Mouse (Mus musculus) lung, postnatal 10 days (tissue): ENCODE measurements at regions not wholly inside any gene's neighbourhood (a gene's known extent, or its start where the extent isn't known, plus 50 kb on each side); places are given as distances from the start of the nearest gene placed in this dataset.
"Not testable (repeated sequence)": the region's sequence is repeated elsewhere in the genome, so short reads cannot be mapped to it uniquely, and the experiment has no call there.

Source experiments
- DNase-seq: peaks from one replicate; pipeline ENCODE4 v3.0.0; 2021

DNA sequence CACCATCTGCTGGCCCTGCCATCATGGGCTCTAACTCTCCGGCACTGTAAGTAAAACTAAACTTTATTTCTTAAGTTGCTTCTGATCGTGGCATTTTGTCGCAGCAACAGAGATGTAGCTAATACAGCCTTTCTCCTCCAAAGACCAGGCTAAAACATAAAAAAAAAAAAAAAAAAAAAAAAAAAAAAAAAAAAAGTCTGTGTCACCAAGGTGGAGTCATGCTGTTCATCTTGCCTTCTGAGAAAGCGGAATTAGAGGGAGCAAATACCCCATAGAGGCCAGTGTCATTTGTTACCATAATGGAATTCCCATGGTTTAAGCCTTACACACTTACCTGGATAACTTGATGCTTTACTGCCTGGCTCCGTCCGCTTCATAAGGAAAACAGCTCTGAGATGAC lies 136.9 kb upstream of the Rybp start:
- no peak for DNase-seq

- no peak for DNase-seq
Measured at GRCm38 (mm10) chr6:100423636-100424035, 136.4 kb upstream of the Rybp start.

- DNase-seq: no peak
Measured at GRCm38 (mm10) chr6:100422603-100423002, 135.3 kb upstream of the Rybp start.

- DNase-seq: no peak
Measured at GRCm38 (mm10) chr6:100421706-100422578, 134.7 kb upstream of the Rybp start.

DNA sequence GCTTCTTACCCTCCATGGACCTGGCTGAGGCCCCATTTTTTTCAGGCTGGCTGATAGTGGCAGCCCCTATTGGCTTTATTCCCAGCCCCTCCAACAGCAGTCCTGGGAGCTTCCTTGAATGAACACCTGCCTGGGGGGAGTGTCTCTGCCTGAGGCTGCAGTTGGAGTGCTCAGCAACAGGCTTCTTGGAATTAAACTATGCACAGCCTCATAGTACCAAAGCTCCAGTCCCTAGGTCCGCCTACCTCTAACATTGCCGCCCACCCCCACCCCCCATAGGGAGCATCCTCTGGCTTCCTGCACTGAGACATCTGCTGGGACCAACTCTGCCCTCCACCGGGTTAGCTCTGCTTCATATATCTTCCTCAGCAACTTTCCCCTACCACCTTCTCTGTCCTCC lies 133.3 kb upstream of the Rybp start:
- DNase-seq: no peak

- DNase-seq: no peak
Measured at GRCm38 (mm10) chr6:100419782-100420540, 132.7 kb upstream of the Rybp start.

GRCm38 (mm10) chr6:100416046-100416445 lies 128.8 kb upstream of the Rybp start:
- peak; percentile 13 for DNase-seq

- DNase-seq: peak; percentile 47
Measured at GRCm38 (mm10) chr6:100415514-100415913, 128.2 kb upstream of the Rybp start.

DNA sequence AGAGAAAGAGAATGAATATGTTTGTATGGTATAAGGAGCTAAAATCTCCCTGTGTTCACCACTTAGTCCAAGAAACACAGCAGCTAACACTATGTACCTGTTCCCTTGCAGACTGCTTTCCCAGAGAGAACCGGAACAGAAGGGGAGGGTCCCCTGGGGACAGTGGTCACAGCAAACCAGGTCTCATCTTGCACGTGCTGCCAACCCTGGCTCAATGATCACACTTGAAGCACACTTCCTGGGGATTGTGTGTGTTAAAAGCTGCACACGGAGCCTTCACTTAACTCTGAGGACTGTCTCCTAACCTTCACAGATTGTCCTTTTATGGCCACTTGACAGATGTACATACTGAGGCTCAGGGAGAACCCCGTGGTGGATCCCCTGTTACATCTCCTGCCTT lies 127.6 kb upstream of the Rybp start:
- DNase-seq: no peak

- DNase-seq: no peak
Measured at GRCm38 (mm10) chr6:100412486-100412885, 125.2 kb upstream of the Rybp start.

GRCm38 (mm10) chr6:100411968-100412367 lies 124.7 kb upstream of the Rybp start:
- no peak for DNase-seq

DNA sequence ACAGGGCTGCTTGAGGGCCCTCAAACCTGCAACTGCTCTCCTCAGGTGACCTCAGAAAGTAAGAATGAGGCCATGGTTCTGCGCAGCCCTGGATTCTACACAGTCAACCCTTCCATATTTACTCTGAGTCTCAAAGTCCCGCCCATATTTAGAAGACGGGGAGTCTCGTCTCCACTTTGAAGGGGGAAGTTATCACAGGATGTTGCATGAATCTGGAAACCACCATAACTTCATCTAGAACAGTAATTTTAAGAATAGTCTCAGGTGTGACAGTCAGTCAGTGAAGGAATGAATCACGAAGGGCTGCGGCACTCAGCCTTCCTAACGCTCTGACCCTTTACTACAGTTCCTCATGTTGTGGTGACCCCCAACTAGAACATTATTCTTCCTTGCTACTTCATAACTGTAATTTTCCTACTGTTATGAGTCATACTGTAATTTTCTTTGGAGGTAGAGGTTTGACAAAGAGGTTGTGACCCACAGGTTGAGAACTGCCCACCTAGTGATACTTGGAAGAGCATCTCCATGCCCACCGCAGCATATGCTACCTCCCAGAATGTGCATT lies 122.9 kb upstream of the Rybp start:
- no peak for DNase-seq

GRCm38 (mm10) chr6:100408826-100409225 lies 121.5 kb upstream of the Rybp start:
- DNase-seq: no peak

- no peak for DNase-seq
Measured at GRCm38 (mm10) chr6:100406504-100406903, 119.2 kb upstream of the Rybp start.

DNA sequence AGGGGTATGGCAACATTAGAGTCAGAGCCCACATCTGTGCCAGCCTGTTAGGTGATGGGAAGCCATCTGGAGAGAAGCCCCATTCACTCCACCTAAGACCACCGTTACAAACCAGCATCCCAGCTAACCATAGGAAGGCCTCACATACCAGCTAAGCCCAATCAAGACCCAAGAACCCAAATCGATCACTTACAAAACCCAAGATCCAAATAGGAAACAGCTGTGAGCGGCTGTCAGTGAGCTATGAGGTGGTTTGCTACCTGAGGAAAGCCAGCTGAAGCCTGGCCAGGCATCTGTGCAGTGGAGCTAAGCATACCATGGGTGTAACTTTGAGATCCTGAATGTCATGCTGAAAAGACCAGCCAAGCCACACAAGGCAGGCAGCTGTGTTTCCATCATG lies 116.9 kb upstream of the Rybp start:
- DNase-seq: no peak

DNA sequence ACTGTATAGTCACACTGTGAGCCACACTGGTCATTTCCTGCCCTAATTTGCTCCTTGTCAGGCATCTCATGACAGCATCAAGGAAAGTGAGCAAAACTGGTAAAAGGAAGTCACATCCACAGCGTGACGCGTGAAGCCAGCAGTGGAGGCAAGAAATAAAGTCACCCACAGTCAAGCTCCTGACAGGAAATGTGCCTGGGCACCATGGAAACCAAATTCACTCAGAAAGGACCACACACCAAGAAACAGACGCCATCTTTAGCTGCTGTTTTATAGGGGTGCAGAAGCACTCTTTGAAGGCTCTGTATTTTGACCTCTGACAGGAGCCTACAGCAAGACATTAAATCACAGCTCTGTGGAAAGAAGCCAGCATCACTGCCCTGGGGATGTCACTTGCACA lies 115.4 kb upstream of the Rybp start:
- no peak for DNase-seq

GRCm38 (mm10) chr6:100401728-100402127 lies 114.4 kb upstream of the Rybp start:
- DNase-seq: no peak

GRCm38 (mm10) chr6:100399387-100399786 lies 112.1 kb upstream of the Rybp start:
- DNase-seq: not testable (repeated sequence)

GRCm38 (mm10) chr6:100396311-100397200 lies 109.3 kb upstream of the Rybp start:
- no peak for DNase-seq

GRCm38 (mm10) chr6:100390258-100390910 lies 103.1 kb upstream of the Rybp start:
- DNase-seq: no peak

- no peak for DNase-seq
Measured at GRCm38 (mm10) chr6:100387042-100387441, 99.8 kb upstream of the Rybp start.

- DNase-seq: no peak
Measured at GRCm38 (mm10) chr6:100385640-100386039, 98.4 kb upstream of the Rybp start.
